Mouse (Mus musculus) cerebellum, adult 2 months (tissue): ENCODE measurements around the gene Iars.

Experiments
- CTCF ChIP-seq: fragments of 200-500 bp; IDR thresholded peaks from 2 replicates; pipeline ENCODE4 v1.5.1; 2011; ENCODE audit warnings: low read depth, mild to moderate bottlenecking, control low read depth, low read length, moderate library complexity, borderline replicate concordance; ENCODE audit not compliant: insufficient read depth
- POLR2A ChIP-seq: fragments of 200-500 bp; IDR thresholded peaks from 2 replicates; pipeline ENCODE4 v1.6.1; 2011; ENCODE audit warnings: low read length, control low read depth, borderline replicate concordance; ENCODE audit not compliant: insufficient read depth

DNA sequence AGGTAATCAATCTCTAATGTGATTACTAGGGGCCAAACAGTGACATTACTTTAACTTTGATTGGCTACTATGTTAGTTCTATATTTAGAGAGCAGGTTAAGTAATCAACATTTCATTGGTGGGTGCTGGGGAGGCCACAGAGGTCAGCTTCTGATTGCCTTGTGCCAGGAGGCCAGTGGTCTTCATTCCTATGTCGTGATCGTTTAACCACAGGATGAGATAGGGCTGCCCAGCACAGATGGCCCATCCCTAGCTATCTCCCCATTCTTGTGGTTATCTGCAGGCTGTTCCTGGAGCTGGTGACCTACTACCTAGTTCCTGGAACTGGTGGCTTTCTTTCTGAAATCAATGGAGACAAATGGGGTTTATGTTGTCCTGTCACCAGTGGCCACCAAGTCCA is 86.1 kb downstream of the Iars start:
- TF ChIP-seq CTCF (no peak), POLR2A (no peak)
